Mouse (Mus musculus) testis, postnatal 14 days (tissue): ENCODE data around the gene Emc10.

Experiments
- DNase-seq: peaks from one replicate; pipeline ENCODE4 v3.0.0; 2021; ENCODE audit warnings: low spot score

The Emc10 gene

DNA sequence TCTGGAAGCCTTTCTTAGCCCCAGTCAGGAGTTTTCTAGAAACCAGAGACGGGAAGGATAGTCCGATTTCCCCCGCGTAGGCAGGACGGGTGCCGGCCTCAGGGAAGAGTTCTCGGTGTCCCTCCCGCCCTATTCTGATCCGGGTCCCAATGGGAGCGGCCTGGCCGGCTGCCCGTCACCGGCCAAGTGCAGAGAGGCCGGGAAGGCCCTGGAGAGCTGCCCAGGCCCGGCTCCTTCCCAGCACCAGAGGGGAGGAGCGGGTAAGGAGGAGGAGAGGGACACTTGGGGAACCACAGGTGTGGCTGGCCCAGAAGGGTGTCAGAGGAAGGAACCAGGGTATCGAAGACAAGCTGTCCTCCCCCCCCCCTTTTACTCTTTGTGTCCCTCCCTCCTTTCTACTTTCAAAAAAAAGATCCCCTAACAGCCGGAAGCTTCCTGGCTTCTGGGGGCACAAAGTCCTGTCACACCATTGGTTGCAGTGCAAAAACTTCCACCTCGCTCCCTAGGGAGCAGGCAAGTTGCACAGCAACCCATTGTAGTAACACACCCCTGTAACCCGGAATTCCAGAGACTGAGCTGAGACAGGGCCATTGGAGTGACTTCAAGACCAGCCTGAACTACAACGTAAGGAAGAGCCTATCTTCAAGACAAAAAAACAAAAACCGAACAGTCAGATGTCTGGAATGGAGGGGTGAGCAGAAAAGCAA, 28.9 kb upstream of the Emc10 start:
- peak; percentile 84 for DNase-seq

DNA sequence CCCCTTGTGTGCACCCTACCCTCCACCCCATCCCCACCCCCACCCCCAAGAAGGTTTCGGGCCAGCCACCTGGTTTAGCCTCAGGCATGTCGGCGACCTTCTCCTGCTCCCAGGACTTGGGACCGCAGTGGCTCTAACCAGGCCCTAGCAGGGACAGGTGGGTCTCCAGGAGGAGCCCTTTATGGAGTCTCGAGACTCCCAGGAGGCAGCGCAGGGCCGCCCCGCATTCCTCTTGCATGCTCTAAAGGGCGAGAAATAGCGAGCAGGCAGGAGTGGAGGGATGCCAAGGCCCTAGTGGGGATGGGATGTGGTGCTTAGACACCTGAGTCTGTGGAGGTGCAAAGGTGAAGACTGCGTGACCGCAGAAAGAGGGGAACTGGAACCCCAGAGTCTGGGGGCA, 28.2 kb upstream of the Emc10 start, which contains the start of gene Mybpc2:
Mybpc2 (minus strand) TSS at position 155 of the 400 bp plus-strand sequence.
- no peak for DNase-seq

DNA sequence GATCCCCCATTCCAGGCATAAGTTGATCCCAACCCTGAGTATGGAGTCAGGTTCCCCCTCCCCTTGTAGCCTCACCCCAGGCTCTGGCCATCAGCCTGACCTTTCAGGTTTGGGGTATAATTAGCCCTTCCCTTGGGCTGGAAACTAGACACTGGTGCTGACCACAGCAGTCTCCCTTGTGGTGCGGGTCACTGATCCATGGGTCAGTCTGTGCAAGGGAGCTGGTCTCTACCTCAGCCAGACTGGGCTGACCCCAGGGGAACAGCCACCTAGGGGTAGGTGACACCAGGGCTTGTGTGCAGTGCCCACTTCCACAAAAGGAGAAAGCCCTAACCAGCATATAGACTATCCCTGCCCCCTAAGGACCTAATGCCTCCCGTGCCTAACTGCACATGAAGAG, 26.7 kb upstream of the Emc10 start:
- DNase-seq: no peak

DNA sequence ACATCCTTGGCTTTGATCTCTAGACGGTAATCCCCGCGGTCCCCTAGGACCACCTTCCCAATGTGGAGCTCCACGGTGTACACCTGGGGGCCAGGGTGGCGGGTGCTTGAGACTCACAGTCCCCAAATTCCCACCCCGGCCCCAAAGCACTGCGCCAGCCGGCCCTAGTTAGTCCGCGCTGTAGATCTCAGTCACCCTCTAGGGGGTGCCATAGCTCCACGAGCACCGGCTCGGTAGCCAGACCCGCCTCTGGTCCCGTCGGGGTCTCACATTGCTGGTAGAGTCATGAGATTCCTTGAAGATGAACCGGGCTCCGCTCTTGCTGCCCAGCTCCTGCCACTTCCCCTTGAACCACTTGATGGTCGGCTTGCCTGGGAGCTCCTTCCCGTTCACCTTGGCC, 25.4 kb upstream of the Emc10 start:
- DNase-seq: no peak

DNA sequence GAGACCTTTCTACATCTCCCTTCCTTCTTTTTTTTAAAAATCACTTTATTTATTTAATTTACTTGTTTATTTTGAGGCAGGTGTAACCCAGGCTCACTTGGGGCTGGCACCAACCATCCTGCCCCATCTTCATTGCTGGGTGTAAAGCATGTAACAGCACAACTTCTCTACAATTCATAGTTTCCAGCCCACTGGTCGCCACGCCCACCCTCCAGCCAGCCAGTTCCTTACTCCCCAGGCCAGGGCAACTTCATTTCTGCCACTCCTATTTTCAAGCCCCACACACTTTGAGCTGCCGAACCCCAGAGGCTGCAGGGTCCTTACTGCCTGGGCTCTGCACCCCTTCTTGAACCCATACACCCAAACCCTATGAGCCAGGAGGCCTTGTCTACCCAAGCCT, 24.7 kb upstream of the Emc10 start:
- DNase-seq: no peak

DNA sequence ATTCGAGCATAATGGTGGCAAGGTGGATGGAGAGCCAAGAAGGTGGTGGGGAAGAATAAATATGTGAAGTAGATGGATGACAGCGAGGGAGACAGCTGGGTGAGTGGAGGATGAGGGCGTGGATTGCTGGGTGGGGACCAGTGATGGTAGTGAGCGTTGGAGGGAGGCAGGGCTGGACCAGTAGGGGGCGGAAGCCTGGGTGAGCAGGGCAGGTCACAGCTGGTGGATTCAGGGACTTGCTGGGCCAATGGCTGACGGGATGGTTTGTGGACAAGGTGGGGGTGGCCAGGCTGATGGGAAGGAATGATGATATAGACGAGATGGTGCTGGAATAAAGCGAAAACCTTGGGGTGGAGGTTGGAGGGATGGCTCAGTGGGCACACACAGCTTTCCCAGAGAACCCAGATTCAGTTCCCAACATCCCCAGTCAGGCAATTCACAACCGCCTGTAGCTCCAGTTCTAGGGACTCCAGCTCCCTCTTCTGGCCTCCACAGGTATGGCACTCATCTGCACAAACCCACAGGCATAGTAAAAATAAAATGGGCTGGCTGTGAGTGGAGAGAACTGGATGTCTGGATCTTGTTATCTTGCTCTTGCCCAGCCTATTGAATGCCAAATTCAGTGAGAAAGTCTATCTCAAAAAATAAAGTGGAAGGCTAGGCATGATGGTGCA, 23.0 kb upstream of the Emc10 start:
- no peak for DNase-seq

DNA sequence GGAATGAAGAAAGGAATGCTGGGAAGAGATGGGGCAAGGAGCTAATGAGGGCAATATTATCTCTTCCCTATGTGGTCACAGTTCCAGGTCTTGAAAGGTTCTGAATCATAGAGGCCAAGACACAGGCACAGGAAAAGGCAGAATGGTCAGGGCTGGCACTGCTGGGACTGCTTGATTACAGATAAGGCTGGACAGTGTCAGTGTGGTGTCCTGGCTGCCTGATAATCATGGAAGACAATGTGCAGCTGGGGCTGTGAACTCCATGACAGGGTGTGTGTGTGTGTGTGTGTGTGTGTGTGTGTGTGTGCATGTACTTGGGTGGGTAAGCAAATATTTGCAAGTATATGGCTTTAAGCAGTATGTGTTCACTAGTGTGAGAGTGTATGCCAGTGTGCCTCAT, 11.2 kb upstream of the Emc10 start:
- DNase-seq: no peak

DNA sequence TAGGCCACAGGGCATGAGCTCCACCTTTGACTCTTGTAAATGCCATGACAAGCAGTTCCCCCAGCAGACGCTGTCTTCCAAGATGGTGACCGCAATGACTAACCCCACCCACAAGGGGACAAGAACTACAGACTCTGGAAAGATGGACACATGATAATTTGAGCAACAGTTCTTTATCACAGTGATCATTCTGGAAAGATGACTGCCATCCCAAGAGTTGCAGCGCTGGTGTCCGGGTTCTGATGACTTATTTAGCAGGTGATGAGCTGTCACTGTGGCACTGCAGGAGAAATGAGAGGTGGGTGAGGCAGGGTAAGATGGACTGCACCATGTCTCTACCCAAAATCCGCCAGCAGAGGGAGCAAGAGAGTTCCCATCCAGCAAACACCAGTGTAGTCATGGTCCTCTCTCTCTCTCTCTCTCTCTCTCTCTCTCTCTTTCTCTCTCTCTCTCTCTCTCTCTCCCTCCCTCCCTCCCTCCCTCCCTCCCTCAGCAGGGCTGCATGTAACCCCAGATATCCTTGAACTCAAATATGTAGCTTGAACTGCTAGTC, 5.3 kb upstream of the Emc10 start:
- DNase-seq: peak; percentile 20

DNA sequence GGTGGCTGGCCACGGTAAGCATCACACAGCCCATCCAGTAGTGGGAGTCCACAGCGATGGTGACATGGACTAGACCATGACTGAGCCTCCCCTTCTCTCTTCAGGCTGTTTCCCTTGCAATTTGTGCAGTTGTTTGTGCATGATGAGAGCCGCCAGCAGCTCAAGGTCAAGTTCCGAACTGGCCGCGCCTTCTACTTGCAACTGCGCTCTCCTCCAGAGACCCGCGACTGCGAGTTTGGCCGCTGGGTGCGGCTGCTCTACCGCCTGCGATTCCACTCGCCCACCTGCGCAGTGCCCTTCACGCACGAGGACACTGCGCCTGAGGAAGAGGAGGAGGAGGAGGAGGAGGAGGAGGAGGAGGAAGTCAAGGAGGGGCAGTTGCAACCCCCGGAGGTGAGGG, 3.7 kb upstream of the Emc10 start:
- DNase-seq: peak; percentile 13

DNA sequence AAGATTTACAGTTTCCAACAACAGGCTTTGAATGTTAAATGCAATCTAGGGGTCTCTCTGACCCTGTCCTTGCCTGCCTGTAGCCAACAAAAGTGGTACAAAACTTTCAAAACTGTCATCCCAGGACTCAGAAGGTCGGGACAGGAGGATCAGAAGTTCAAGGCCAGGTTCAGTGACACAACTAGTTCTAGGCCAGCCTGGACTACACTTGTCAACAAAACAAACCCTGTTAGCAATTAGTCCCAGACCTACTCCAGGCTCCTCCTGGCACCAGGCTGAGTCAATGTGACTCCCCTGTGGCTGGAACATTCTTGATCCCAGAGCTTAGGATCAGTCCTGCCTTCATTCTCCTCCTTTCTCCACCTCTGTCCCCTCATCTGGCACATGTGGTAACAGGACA, 2.6 kb upstream of the Emc10 start:
- no peak for DNase-seq

DNA sequence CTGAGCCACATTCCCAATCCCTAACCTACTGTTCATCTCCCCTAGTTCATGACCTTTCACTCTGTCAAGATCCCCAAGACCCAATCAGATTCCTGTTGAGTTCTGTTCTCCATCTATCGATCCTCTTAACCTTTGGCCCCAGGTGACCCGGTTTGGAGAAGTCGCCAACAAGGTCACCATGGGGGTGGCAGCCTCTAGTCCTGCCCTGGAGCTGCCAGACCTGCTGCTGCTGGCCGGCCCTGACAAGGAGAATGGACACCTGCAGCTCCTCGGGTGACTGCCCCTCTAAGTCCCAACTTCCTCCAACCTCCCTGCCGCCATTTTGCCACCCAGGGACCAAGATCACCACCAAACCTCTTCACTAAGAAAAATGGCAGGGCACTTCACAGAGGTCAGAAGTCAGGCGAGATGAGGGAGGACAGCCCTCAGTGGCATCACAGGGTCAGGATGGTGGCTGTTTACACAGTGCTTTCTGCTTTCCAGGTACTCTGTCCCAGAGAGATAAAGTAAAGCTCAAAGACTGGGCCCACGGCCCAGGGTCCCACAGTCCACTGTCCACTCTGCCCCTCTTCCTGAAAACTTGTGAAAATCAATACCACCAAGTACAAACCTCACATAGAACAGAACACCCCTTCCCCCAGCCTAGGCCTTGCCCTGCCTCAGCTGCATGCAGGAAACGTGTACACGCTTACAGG, 1.2 kb upstream of the Emc10 start:
- DNase-seq: peak; percentile 19

DNA sequence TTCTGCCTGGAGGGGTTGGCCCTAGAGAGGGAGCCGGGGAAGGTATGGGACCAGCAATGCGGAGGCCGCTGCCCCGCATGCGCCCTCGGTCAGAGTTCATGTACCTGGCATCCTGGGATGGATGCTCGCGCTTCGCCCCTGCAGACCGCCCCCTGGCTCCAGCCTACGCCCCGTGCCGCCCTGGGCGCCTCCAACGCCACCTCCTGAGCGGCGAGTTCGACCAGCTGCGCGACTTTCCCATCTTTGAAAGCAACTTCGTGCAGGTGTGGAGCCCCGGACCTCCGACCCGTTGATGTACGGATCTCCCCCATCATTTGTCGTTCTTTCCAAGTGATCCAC, 411 bp upstream of the Emc10 start:
- no peak for DNase-seq

DNA sequence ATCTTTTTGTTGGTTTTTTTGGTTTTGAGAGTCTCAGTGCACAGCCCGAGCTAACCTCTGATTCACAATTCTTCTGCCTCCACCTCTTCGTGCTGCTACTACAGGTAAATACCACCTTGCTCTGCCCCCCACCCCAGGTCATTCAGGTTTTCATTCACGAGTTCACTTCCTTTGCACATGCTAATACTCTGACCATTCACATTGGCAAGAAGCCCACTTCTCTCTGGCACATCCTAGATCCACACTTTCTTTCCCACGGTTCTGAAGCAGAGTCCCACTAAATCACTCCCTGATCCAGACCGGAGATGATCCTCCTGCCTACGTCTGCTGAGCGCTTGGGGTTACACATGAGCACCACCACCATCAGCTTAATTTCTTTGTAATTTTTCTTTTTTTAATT, 1.2 kb downstream of the Emc10 start:
- no peak for DNase-seq

DNA sequence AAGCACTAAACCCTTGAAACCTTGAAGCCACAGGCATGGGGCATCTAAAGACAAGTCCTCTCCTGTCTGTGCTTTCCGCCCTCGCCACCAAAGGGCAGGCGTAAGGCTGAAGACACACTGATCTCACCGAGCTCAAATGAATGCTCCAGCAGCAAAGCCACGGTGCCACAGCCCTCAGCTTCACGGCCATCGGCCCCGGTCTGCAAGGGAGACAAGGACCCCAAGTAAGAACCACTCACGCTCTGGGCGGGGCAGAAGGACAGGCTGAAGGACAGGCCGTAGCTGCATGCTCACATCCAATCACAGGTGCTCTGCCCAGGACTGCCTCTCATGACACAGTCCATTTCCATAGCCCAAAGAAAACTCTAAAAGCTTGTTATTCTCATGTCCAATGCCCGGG, 1.6 kb downstream of the Emc10 start:
- no peak for DNase-seq

DNA sequence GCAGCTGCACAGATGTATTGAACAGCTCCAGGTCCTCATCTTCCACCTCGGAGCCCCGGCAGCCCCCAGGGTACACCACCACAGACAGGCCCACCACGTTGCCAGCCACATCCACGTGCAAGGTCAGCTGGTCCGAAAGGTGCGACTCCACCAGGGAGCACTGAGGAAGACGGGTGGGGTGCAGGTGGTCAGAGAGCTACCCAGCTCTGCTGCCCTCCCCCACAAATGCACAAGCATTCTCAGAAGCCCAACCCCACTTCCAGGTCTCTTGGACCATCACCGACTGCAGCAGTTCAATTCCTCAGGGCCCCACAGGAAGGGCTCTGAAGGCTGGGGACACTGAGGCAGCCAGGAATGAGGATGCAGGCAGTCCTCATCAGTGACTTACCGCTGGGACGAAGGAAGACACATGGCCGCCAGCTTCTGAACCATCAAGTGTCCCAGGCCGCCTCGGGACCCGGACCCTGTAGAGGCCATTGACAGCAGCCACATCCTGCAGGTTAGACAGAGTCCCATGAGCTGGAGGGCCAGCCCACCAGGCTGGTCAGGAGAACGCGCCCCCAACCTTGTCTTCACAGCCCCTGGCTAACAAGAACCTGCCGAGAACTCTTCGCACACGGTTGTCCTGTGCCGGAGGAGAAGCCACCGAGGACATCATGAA, 4.0 kb downstream of the Emc10 start:
- no peak for DNase-seq

DNA sequence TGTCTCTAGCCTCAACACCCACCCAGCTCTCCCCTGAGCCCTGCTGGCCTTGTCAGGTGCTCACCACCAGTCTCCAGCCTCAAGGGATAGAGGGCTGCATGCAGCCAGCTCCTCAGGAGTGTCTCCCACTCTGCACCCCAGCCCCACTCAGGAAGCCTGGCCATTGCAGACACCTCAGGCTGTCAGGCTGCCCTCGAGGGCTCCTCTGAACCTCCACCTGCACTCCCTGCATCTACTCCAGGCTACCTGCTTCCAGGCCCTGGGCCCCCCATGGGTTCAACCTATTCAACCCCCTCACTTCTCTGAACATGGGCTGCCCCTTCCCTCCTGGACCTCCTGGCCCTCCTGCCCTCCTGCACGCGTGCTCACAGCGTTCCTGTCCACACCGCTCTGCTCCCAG, 4.9 kb downstream of the Emc10 start:
- no peak for DNase-seq

DNA sequence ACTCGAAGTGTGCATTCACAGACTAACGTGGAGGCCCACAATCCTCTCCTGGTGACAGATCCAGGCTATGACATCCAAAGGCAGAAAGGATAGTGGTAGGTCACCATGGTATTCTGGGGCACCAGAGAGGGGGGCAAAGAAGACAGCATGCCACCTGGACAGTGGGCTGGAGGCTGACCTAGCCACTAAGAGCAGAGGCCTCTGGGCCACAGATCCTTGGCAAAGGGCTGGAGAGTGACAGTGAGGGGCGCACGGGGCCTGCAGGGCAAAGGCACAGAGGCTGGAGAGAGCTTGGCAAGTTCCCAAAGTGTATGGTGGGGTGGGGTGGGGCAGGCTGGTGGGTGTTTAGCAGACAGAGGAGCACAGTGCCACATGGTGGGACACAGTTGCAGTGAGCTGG, 6.0 kb downstream of the Emc10 start:
- no peak for DNase-seq

DNA sequence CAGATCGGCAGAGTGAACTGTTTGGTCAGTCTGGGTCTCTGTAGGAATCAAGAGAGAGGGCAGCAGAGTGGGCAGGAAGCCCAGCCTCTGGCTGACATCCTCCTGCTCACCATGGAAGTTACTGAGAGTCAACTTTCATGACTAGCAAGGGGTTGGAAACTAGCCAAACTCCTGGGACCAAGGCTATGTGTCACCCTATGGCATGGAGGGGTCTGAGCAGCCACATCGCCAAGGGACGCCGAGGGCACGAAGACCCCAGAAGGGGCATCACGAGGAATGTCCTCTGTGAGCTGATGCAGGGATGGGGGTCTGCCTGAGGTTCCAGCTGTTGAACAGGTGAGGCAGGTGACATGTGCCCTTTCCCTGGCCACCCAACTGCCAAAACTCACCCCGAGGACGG, 7.8 kb downstream of the Emc10 start:
- DNase-seq: no peak

DNA sequence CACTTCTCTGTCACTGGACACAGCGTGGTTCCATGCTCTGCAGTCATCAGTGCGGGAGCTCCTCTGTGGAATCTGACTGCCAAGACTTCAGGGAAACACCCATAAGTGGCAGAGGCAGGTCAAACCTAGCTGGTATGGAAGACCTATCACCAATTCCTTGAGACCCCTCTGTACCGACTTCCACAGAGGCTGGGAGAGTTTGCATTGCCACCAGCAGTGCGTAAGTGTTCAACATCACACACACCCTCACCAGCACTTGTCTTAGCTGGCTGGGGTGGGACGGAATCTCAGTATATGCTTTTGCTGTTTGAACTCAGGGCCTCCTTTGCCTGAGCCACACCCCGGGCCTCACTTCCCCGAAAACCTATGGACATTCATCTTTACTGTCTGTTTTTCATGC, 8.4 kb downstream of the Emc10 start:
- no peak for DNase-seq

DNA sequence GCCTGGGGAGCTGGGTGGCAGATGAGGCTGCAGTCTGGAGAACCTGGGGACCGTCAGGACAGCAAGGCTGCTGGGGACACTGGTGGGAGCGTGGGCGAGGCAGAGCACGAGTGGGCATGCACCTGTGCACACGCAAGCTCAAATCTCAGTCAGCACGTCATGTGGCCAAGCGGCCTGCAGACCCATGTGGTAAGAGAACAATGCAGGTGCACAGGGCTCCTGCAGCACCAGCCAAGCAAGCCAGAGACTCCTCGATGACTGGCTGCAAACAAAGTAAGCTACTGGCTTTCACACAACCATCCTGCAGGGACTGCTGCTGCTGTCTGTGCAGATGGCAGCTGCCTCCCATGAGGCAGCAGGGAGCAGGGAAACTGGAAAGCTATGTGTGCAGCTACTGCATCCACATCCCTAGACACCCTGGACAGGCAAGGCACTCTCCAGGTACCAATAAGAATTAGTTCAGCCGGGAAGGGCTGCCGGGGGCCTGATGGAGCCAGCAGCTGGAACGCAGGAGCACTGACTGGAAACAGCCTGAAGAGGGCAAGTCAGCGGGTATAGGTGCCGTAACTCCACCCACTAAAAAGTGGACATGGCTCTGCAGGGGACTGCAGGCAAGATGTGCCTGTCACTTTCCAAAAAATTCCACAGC, 9.3 kb downstream of the Emc10 start:
- DNase-seq: no peak

DNA sequence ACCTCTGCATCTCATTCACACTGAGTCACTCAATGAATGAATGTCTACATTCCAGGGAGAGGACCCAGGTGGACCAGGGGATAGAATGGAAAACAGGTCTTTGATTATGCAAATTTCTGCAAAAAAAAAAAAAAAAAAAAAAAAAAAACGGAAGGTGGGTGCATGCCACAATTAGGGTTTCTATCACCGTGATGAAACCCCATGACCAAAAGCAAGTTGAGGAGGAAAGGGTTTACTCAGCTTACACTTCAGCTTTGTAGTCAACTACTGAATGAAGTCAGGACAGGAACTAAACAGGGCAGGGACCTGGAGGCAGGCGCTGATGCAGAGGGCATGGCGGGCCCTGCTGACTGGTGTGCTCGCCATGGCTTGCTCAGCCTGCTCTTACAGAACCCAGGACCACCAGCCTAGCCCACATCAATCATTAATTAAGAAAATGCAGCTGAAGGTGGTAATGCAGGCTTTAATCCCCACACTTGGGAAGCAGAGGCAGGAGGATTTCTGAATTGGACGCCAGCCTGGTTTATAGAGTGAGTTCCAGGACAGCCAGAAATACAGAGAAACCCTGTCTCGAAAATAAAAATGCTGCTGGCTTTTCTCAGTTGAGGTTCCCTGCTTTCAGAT, 10.6 kb downstream of the Emc10 start:
- no peak for DNase-seq
